ENCODE assay signal across 34 mouse cellular contexts in genomic region chr11:17163956-17164355, GRCm38 (mm10). TPM values are rescaled to one million over a fixed set of nuclear protein-coding genes. Genes with fewer than 3 reads are reported as not detected.
A peak's percentile ranks its signal among the peaks of the same experiment; 100 is the strongest.
DNase-seq lines count a peak whose midpoint lies in the region; ATAC-seq and TF ChIP-seq lines count a peak whose summit lies in the region.
"Had no signal": no experiment of that assay in that cellular context is flagged by ENCODE, and none has a peak within 500 bp of the region (broad histone marks: within the 10 kb centered on the region; RNA-seq: fewer than 3 reads in every experiment).

No protein-coding gene starts in this region.

- no peak for TF ChIP-seq RAD21 in MEL (IDR thresholded peaks at IDR 0.05; ENCODE audit: low read depth, low read length)

- H3K9ac ChIP-seq in liver, embryonic 14.5 days (replicated peaks): no peak overlapping the region
- H3K9ac ChIP-seq in MEL (ENCODE audit: control insufficient read depth, low read depth, low read length, poor library complexity, severe bottlenecking): no peak overlapping the region
- H3K9ac ChIP-seq in intestine, embryonic 14.5 days (ENCODE audit: low read length): no peak overlapping the region
- H3K9ac ChIP-seq: embryonic facial prominence, embryonic 15.5 days; forebrain, embryonic 12.5 days; forebrain, postnatal 0 days; heart, embryonic 15.5 days; hindbrain, embryonic 12.5 days; limb, embryonic 12.5 days; liver, postnatal 0 days; midbrain, embryonic 13.5 days; neural tube, embryonic 13.5 days had no signal

- TF ChIP-seq EP300 in liver, embryonic 14.5 days (IDR thresholded peaks at IDR 0.05; ENCODE audit: low read depth): no peak
- no peak for TF ChIP-seq EP300 in MEL (IDR thresholded peaks at IDR 0.05; ENCODE audit: low read depth in 1 of 2, low read length in 2 of 2)

- no peak for ATAC-seq in liver, embryonic 14.5 days (ENCODE audit: insufficient read depth)
- no peak for ATAC-seq in intestine, embryonic 14.5 days (replicated peaks; ENCODE audit: low FRiP score, low TSS enrichment, low read depth)
- ATAC-seq: CD4-positive, CD25-positive, alpha-beta regulatory T cell, adult 4 months; forebrain, postnatal 0 days; hindbrain, postnatal 0 days; liver, postnatal 0 days; midbrain, embryonic 13.5 days had no signal

- no peak overlapping the region for H3K27ac ChIP-seq in liver, embryonic 14.5 days
- no peak overlapping the region for H3K27ac ChIP-seq in MEL (ENCODE audit: control insufficient read depth, low read depth, low read length)
- no peak overlapping the region for H3K27ac ChIP-seq in intestine, embryonic 14.5 days (ENCODE audit: low read depth)
- H3K27ac ChIP-seq in embryonic facial prominence, embryonic 10.5 days (replicated peaks): no peak overlapping the region
- H3K27ac ChIP-seq: embryonic facial prominence, embryonic 15.5 days; forebrain, embryonic 12.5 days; heart, embryonic 10.5 days; heart, embryonic 15.5 days; hindbrain, embryonic 12.5 days; hindbrain, postnatal 0 days; kidney, postnatal 0 days; limb, embryonic 12.5 days; midbrain, embryonic 13.5 days; neural tube, embryonic 13.5 days had no signal

- 0 out of 2 replicates have a peak overlapping the region, but pooled peaks have one; percentile 4 for H3K4me2 ChIP-seq in liver, embryonic 14.5 days (ENCODE audit: low read depth)
- 0 out of 2 replicates have a peak overlapping the region, but pooled peaks have one; percentile 15 for H3K4me2 ChIP-seq in intestine, embryonic 14.5 days (ENCODE audit: low read length)
- H3K4me2 ChIP-seq: embryonic facial prominence, embryonic 15.5 days; forebrain, embryonic 12.5 days; heart, embryonic 15.5 days; hindbrain, embryonic 12.5 days; limb, embryonic 12.5 days; liver, embryonic 11.5 days; midbrain, embryonic 13.5 days; neural tube, embryonic 13.5 days had no signal

- no peaks in the 10 kb centered on the region for H3K36me3 ChIP-seq in liver, embryonic 14.5 days (replicated peaks; ENCODE audit: control insufficient read depth, insufficient read depth, low read depth)
- peaks cover 0 to 42% of the 10 kb centered on the region in 2 experiments; a peak in 3 of 4 replicates for H3K36me3 ChIP-seq in MEL (ENCODE audit: control insufficient read depth in 1 of 2, insufficient read depth in 2 of 2, low read length in 2 of 2)
- no peaks in the 10 kb centered on the region for H3K36me3 ChIP-seq in intestine, embryonic 14.5 days (ENCODE audit: control insufficient read depth, insufficient read depth, low read length)
- peaks cover 4% of the 10 kb centered on the region; the same call in 1 of the 2 replicates for H3K36me3 ChIP-seq in embryonic facial prominence, embryonic 10.5 days (replicated peaks)
- H3K36me3 ChIP-seq: embryonic facial prominence, embryonic 15.5 days; forebrain, embryonic 12.5 days; heart, embryonic 10.5 days; heart, embryonic 15.5 days; hindbrain, embryonic 12.5 days; limb, embryonic 12.5 days; midbrain, embryonic 13.5 days; neural tube, embryonic 13.5 days had no signal

- peaks cover 3 to 23% of the 10 kb centered on the region in 2 experiments; a peak in 3 of 4 replicates for H3K4me1 ChIP-seq in liver, embryonic 14.5 days (replicated peaks; ENCODE audit: control insufficient read depth in 2 of 2, insufficient read depth in 2 of 2, low read length in 1 of 2)
- H3K4me1 ChIP-seq in MEL (ENCODE audit: control insufficient read depth in 1 of 2, insufficient read depth in 2 of 2, low read length in 2 of 2): peaks cover 10 to 29% of the 10 kb centered on the region in 2 experiments
- H3K4me1 ChIP-seq in intestine, embryonic 14.5 days (replicated peaks; ENCODE audit: control insufficient read depth, insufficient read depth, low read length): peaks cover 34% of the 10 kb centered on the region
- H3K4me1 ChIP-seq in embryonic facial prominence, embryonic 10.5 days: peaks cover 23% of the 10 kb centered on the region

- TF ChIP-seq POLR2A in MEL (IDR thresholded peaks at IDR 0.05; ENCODE audit: control insufficient read depth in 1 of 2, insufficient read depth in 1 of 2, low read depth in 1 of 2, low read length in 2 of 2, poor library complexity in 1 of 2): no peak

- no peaks in the 10 kb centered on the region for H3K27me3 ChIP-seq in liver, embryonic 14.5 days (ENCODE audit: control insufficient read depth, insufficient read depth, low read length)
- no peaks in the 10 kb centered on the region for H3K27me3 ChIP-seq in MEL (ENCODE audit: control insufficient read depth in 1 of 2, insufficient read depth in 2 of 2, low read length in 2 of 2)
- H3K27me3 ChIP-seq in intestine, embryonic 14.5 days (replicated peaks; ENCODE audit: control insufficient read depth, insufficient read depth, low read length): no peaks in the 10 kb centered on the region
- no peaks in the 10 kb centered on the region for H3K27me3 ChIP-seq in embryonic facial prominence, embryonic 10.5 days (replicated peaks; ENCODE audit: low read depth, poor library complexity, severe bottlenecking)
- H3K27me3 ChIP-seq: embryonic facial prominence, embryonic 15.5 days; forebrain, embryonic 12.5 days; heart, embryonic 15.5 days; hindbrain, embryonic 12.5 days; limb, embryonic 12.5 days; midbrain, embryonic 13.5 days; neural tube, embryonic 13.5 days had no signal

- H3K9me3 ChIP-seq in liver, embryonic 14.5 days (ENCODE audit: control insufficient read depth, low read length): no peaks in the 10 kb centered on the region
- H3K9me3 ChIP-seq in MEL (replicated peaks; ENCODE audit: insufficient read depth, low read length): no peaks in the 10 kb centered on the region
- no peaks in the 10 kb centered on the region for H3K9me3 ChIP-seq in intestine, embryonic 14.5 days (ENCODE audit: control insufficient read depth, low read length)
- H3K9me3 ChIP-seq in embryonic facial prominence, embryonic 10.5 days: no peaks in the 10 kb centered on the region
- H3K9me3 ChIP-seq: embryonic facial prominence, embryonic 15.5 days; forebrain, embryonic 12.5 days; heart, embryonic 10.5 days; heart, embryonic 15.5 days; hindbrain, embryonic 12.5 days; limb, embryonic 12.5 days; midbrain, embryonic 13.5 days; neural tube, embryonic 13.5 days had no signal

- H3K79me2 ChIP-seq in MEL (ENCODE audit: control insufficient read depth, insufficient read depth, low read length, poor library complexity): peaks cover 87% of the 10 kb centered on the region

- no peak overlapping the region for H3K4me3 ChIP-seq in liver, embryonic 14.5 days (ENCODE audit: insufficient read depth in 1 of 2, low read depth in 2 of 2, low read length in 2 of 2)
- no peak overlapping the region for H3K4me3 ChIP-seq in MEL (ENCODE audit: control insufficient read depth in 1 of 2, insufficient read depth in 1 of 2, low read depth in 2 of 2, low read length in 2 of 2)
- H3K4me3 ChIP-seq in intestine, embryonic 14.5 days (ENCODE audit: low read depth, low read length): no peak overlapping the region
- no peak overlapping the region for H3K4me3 ChIP-seq in embryonic facial prominence, embryonic 10.5 days
- H3K4me3 ChIP-seq: embryonic facial prominence, embryonic 15.5 days; forebrain, embryonic 12.5 days; heart, embryonic 10.5 days; heart, embryonic 15.5 days; hindbrain, embryonic 12.5 days; limb, embryonic 12.5 days; midbrain, embryonic 13.5 days; neural tube, embryonic 13.5 days had no signal

- WGBS in liver, embryonic 14.5 days (ENCODE audit: insufficient replicate concordance): 67% methylated on average over 1 of the region's 1 CpGs
- WGBS in intestine, embryonic 14.5 days: 77% methylated on average over 1 of the region's 1 CpGs
- 82% methylated on average over 1 of the region's 1 CpGs for WGBS in embryonic facial prominence, embryonic 10.5 days

- TF ChIP-seq CTCF in liver, embryonic 14.5 days (IDR thresholded peaks at IDR 0.05; ENCODE audit: low read depth): no peak
- no peak for TF ChIP-seq CTCF in MEL (IDR thresholded peaks at IDR 0.05 in 2 of 3, conservative IDR thresholded peaks at IDR 0.05 in 1 of 3; ENCODE audit: control insufficient read depth in 1 of 3, insufficient read depth in 1 of 3, low read depth in 2 of 3, low read length in 3 of 3, poor library complexity in 1 of 3, severe bottlenecking in 1 of 3)

- no peak for DNase-seq in liver, embryonic 14.5 days (ENCODE audit: low read depth in 3 of 3, low spot score in 3 of 3)
- DNase-seq in liver (no peak), MEL (ENCODE audit: low read depth, low spot score) (no peak)
- DNase-seq in intestine, embryonic 14.5 days (ENCODE audit: low spot score): no peak
- DNase-seq in retina, postnatal 7 days (ENCODE audit: low read depth, low spot score): peak; percentile 5
- no peak for DNase-seq in embryonic facial prominence, embryonic 10.5 days (ENCODE audit: low spot score)
- DNase-seq in cerebellum, adult 11-12 months: no peak
- DNase-seq: adrenal gland, adult 8-10 months; cerebellum, adult 11 months; cerebellum, postnatal 10 days; forebrain, postnatal 0 days; gastrocnemius, postnatal 14 days; heart, adult 11 months; heart, postnatal 36 days; kidney, adult 8-10 months; kidney, postnatal 4 days; layer of hippocampus, adult 9-11 months; liver, postnatal 0 days; lung, postnatal 36 days; right cerebral cortex, adult 18-20 months; spleen, adult 18-20 months; thymus, postnatal 14 days had no signal

RNA-seq across cellular contexts. Expression of gene Ppp3r1, which starts 4.9 kb away (rescaled TPM):
- 9.7 and 15.0 TPM in 2 replicates for polyA plus RNA-seq in liver, embryonic 14.5 days (2012; rRNA removed)
- polyA plus RNA-seq in liver, embryonic 14.5 days (2014; fragmentation: Nextera tagmentation; extraction: Ambion mirVana): 23.9 and 27.8 TPM in 2 replicates
- 48.8 and 55.5 TPM in 2 replicates for total RNA-seq in MEL (2012; rRNA removed)
- polyA plus RNA-seq in MEL (2012; ENCODE audit: insufficient read depth in 1 of 2, insufficient read length in 2 of 2, low read depth in 1 of 2, low replicate concordance in 2 of 2, missing spikeins in 1 of 2): 10 to 100 TPM; 63.8 to 67.9 TPM
- polyA plus RNA-seq in intestine, embryonic 14.5 days (2014; fragmentation: Nextera tagmentation; extraction: Ambion mirVana): 92.9 and 94.5 TPM in 2 replicates
- polyA plus RNA-seq in embryonic facial prominence, embryonic 10.5 days (2016; fragmentation: Nextera tagmentation; extraction: Ambion mirVana): 75.6 and 77.3 TPM in 2 replicates

RNA-seq across cellular contexts. Expression of gene Wdr92, which starts 18.0 kb away (rescaled TPM):
- 5.0 and 6.2 TPM in 2 replicates for polyA plus RNA-seq in liver, embryonic 14.5 days (2012; rRNA removed)
- polyA plus RNA-seq in liver, embryonic 14.5 days (2014; fragmentation: Nextera tagmentation; extraction: Ambion mirVana): 12.1 and 12.8 TPM in 2 replicates
- total RNA-seq in MEL (2012; rRNA removed): 58.9 and 63.8 TPM in 2 replicates
- 10 to 100 TPM in 1 of 2 experiments, not detected in 1; 34.5 TPM for polyA plus RNA-seq in MEL (2012; ENCODE audit: insufficient read depth in 1 of 2, insufficient read length in 2 of 2, low read depth in 1 of 2, low replicate concordance in 2 of 2, missing spikeins in 1 of 2)
- 27.0 and 27.7 TPM in 2 replicates for polyA plus RNA-seq in intestine, embryonic 14.5 days (2014; fragmentation: Nextera tagmentation; extraction: Ambion mirVana)
- 29.5 and 30.1 TPM in 2 replicates for polyA plus RNA-seq in embryonic facial prominence, embryonic 10.5 days (2016; fragmentation: Nextera tagmentation; extraction: Ambion mirVana)

RNA-seq across cellular contexts. Expression of gene Pno1, which starts 47.4 kb away (rescaled TPM):
- 7.3 and 10.9 TPM in 2 replicates for polyA plus RNA-seq in liver, embryonic 14.5 days (2012; rRNA removed)
- polyA plus RNA-seq in liver, embryonic 14.5 days (2014; fragmentation: Nextera tagmentation; extraction: Ambion mirVana): 45.5 and 48.0 TPM in 2 replicates
- 113 and 121 TPM in 2 replicates for total RNA-seq in MEL (2012; rRNA removed)
- polyA plus RNA-seq in MEL (2012; ENCODE audit: insufficient read depth in 1 of 2, insufficient read length in 2 of 2, low read depth in 1 of 2, low replicate concordance in 2 of 2, missing spikeins in 1 of 2): 1,000 to 10,000 TPM in 1 of 2 experiments, 10 to 100 TPM in 1; 64.4 to 1,147 TPM
- 86.2 and 89.4 TPM in 2 replicates for polyA plus RNA-seq in intestine, embryonic 14.5 days (2014; fragmentation: Nextera tagmentation; extraction: Ambion mirVana)
- 118 and 128 TPM in 2 replicates for polyA plus RNA-seq in embryonic facial prominence, embryonic 10.5 days (2016; fragmentation: Nextera tagmentation; extraction: Ambion mirVana)
